Mouse (Mus musculus): Measurements from ENCODE around the gene Numa1.

Numa1 gene

GRCm38 (mm10) chr7:102063891-102064290 is 130.0 kb downstream of the Numa1 start:
- no peak for DNase-seq

Measured in kidney, adult 11 months (tissue).